Mouse (Mus musculus) lung, embryonic 14.5 days (tissue): ENCODE data around the gene Actn4. TPM values are rescaled to one million over a fixed set of nuclear protein-coding genes. Genes with fewer than 3 reads are reported as not detected.
A peak's percentile ranks its signal among the peaks of the same experiment; 100 is the strongest.

ENCODE experiments used
- ATAC-seq: fragments of 200-750 bp; cut with Nextera tagmentation; 2 replicates; pipeline ENCODE4 v1.8.0; 2017; ENCODE audit warnings: mild to moderate bottlenecking, moderate TSS enrichment, moderate library complexity; ENCODE audit not compliant: insufficient read depth
- DNase-seq: peaks from one replicate; pipeline ENCODE4 v3.0.0-alpha.2; 2015
- H3K27ac ChIP-seq: fragments of 300-500 bp; sonication (generic); 2 replicates; pipeline ENCODE4 v1.5.1; 2014; ENCODE audit warnings: low read depth, mild to moderate bottlenecking, moderate library complexity
- H3K27me3 ChIP-seq: fragments of 300-500 bp; sonication (generic); 2 replicates; pipeline ENCODE4 v1.6.1; 2014; ENCODE audit warnings: low read length, control low read depth; ENCODE audit not compliant: insufficient read depth
- H3K36me3 ChIP-seq: fragments of 300-500 bp; sonication (generic); 2 replicates; pipeline ENCODE4 v1.6.1; 2014; ENCODE audit warnings: control low read depth; ENCODE audit not compliant: insufficient read depth
- H3K4me1 ChIP-seq: fragments of 300-500 bp; sonication (generic); 2 replicates; pipeline ENCODE4 v1.6.1; 2014; ENCODE audit warnings: antibody characterized with exemption, control low read depth; ENCODE audit not compliant: insufficient read depth
- H3K4me2 ChIP-seq: fragments of 300-500 bp; sonication (generic); 2 replicates; pipeline ENCODE4 v1.6.1; 2014; ENCODE audit warnings: mild to moderate bottlenecking
- H3K4me3 ChIP-seq: fragments of 300-500 bp; sonication (generic); 2 replicates; pipeline ENCODE4 v1.5.1; 2014; ENCODE audit warnings: low read depth, low read length
- H3K9ac ChIP-seq: fragments of 300-500 bp; sonication (generic); 2 replicates; pipeline ENCODE4 v1.6.1; 2014
- H3K9me3 ChIP-seq: fragments of 300-500 bp; sonication (generic); 2 replicates; pipeline ENCODE4 v1.6.1; 2016; ENCODE audit warnings: low read depth, low read length, control low read depth
- CTCF ChIP-seq: IDR thresholded peaks from 2 replicates; pipeline ENCODE4 v1.5.1; 2016; ENCODE audit warnings: antibody characterized with exemption, low read depth
- WGBS: fragments of 180-500 bp; shearing (Covaris S2); extraction: QIAGEN DNeasy Blood & Tissue Kit; methylation state at CpG from one replicate; pipeline ENCODE4 v1.1.7; 2014; 5-methylcytosine and 5-hydroxymethylcytosine counted together
- polyA plus RNA-seq: library from polyadenylated mRNA; unstranded; fragments of >200 nt; fragmentation: Nextera tagmentation; extraction: Ambion mirVana; gene quantifications from 2 replicates; pipeline ENCODE4 v1.2.1, GENCODE M21; 2014

The Actn4 gene
- polyA plus RNA-seq, 1 experiment from 2014 or later, result 270 TPM

GRCm38 (mm10) chr7:28931695-28932039 is 30.5 kb downstream of the Actn4 start:
- no peaks in the 10 kb centered on the region for H3K9me3 ChIP-seq
- TF ChIP-seq CTCF, result no peak
- no peak overlapping the region for H3K9ac ChIP-seq
- 61% methylated on average over 4 of the region's 4 CpGs for WGBS
- H3K4me3 ChIP-seq, result no peak overlapping the region
- 0 out of 2 replicates have a peak, but pooled peaks cover 9% of the 10 kb centered on the region for H3K36me3 ChIP-seq
- H3K4me2 ChIP-seq, result no peak overlapping the region
- ATAC-seq (peak; percentile 9; the same call in 1 of the 2 replicates), DNase-seq (no peak)
- H3K4me1 ChIP-seq, result peaks cover 19% of the 10 kb centered on the region
- H3K27ac ChIP-seq, result 0 out of 2 replicates have a peak overlapping the region, but pooled peaks have one; percentile 21
- no peaks in the 10 kb centered on the region for H3K27me3 ChIP-seq

- 61% methylated on average over 7 of the region's 7 CpGs for WGBS
- Histone ChIP-seq H3K4me2 (no peak overlapping the region), H3K9ac (no peak overlapping the region), H3K4me3 (no peak overlapping the region), H3K9me3 (no peaks in the 10 kb centered on the region), H3K4me1 (peaks cover 16% of the 10 kb centered on the region), H3K27ac (peak overlapping the region; percentile 22; the same call in 1 of the 2 replicates), H3K27me3 (no peaks in the 10 kb centered on the region), H3K36me3 (0 out of 2 replicates have a peak, but pooled peaks cover 9% of the 10 kb centered on the region)
- ATAC-seq, result peak; percentile 39
- peak; percentile 42 for DNase-seq
- no peak for TF ChIP-seq CTCF
These were observed 31.0 kb downstream of the Actn4 start for GRCm38 (mm10) chr7:28931032-28931694.

DNA sequence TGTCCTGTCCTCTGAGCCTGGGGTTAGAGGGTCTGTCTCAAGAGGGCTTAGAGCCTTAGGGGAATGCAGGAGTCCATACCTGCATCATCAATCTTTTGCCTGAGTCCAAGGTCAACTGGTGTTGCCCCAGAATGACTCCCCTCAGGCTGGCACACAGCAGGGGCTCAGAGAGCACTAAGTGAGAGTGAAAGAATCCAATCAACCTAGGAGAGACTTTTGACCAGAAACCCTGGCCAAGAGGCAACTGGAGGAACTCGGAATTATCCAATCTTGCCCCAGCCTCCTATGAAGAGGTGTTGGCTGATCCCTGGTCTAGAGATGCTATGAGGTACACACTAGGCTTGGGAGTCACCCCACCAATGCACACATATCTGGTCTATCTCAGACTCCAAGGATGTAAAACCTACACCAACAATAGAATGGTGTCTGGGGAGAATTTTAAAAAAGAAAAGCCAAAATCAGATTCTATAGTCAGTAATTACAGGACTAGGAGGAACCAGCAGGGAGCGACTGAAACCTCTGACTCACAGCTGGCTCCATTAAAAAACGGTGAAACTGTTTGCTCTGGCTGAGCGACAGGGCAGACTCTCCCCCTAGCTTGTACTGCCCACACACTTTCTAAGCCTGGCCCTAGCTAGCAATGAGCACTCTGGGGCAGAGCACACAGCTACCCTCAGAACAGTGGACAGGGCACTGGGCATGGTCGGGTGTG is 31.7 kb downstream of the Actn4 start:
- H3K36me3 ChIP-seq, result 0 out of 2 replicates have a peak, but pooled peaks cover 9% of the 10 kb centered on the region
- 38% methylated on average over 5 of the region's 5 CpGs for WGBS
- H3K27ac ChIP-seq, result peak overlapping the region; percentile 51; the same call in 1 of the 2 replicates
- H3K9me3 ChIP-seq, result no peaks in the 10 kb centered on the region
- H3K4me1 ChIP-seq, result peaks cover 22% of the 10 kb centered on the region
- H3K27me3 ChIP-seq, result no peaks in the 10 kb centered on the region
- H3K4me2 ChIP-seq, result no peak overlapping the region
- no peak overlapping the region for H3K4me3 ChIP-seq
- no peak; the same call in 1 of the 2 replicates for ATAC-seq
- no peak overlapping the region for H3K9ac ChIP-seq
- no peak for DNase-seq
- no peak for TF ChIP-seq CTCF

GRCm38 (mm10) chr7:28929381-28929780 is 32.8 kb downstream of the Actn4 start:
- Histone ChIP-seq H3K9ac (no peak overlapping the region), H3K27me3 (no peaks in the 10 kb centered on the region), H3K4me1 (peaks cover 33% of the 10 kb centered on the region), H3K4me3 (no peak overlapping the region), H3K27ac (peak overlapping the region; percentile 63), H3K9me3 (no peaks in the 10 kb centered on the region), H3K36me3 (0 out of 2 replicates have a peak, but pooled peaks cover 7% of the 10 kb centered on the region), H3K4me2 (no peak overlapping the region)
- ATAC-seq (no peak), DNase-seq (peak; percentile 84)
- TF ChIP-seq CTCF, result no peak
- 28% methylated on average over 3 of the region's 3 CpGs for WGBS

GRCm38 (mm10) chr7:28926172-28926571 is 36.0 kb downstream of the Actn4 start:
- WGBS, result 43% methylated on average over 2 of the region's 2 CpGs
- H3K4me2 ChIP-seq, result no peak overlapping the region
- no peak for ATAC-seq

GRCm38 (mm10) chr7:28925317-28925716 is 36.8 kb downstream of the Actn4 start:
- H3K4me3 ChIP-seq, result no peak overlapping the region
- peaks cover 10% of the 10 kb centered on the region; the same call in 1 of the 2 replicates for H3K36me3 ChIP-seq
- TF ChIP-seq CTCF, result no peak
- peaks cover 39% of the 10 kb centered on the region for H3K4me1 ChIP-seq
- H3K4me2 ChIP-seq, result 0 out of 2 replicates have a peak overlapping the region, but pooled peaks have one; percentile 13
- no peaks in the 10 kb centered on the region for H3K27me3 ChIP-seq
- peak overlapping the region; percentile 5; the same call in 1 of the 2 replicates for H3K9ac ChIP-seq
- peak; percentile 78 for ATAC-seq
- DNase-seq, result peak; percentile 77
- no peaks in the 10 kb centered on the region for H3K9me3 ChIP-seq
- 15% methylated on average over 9 of the region's 9 CpGs for WGBS
- H3K27ac ChIP-seq, result peak overlapping the region; percentile 92

More at GRCm38 (mm10) chr7:28926172-28926571, 36.0 kb downstream of the Actn4 start:
- no peak overlapping the region for H3K4me3 ChIP-seq
- no peak overlapping the region for H3K9ac ChIP-seq
- peak overlapping the region; percentile 92 for H3K27ac ChIP-seq
- H3K9me3 ChIP-seq, result no peaks in the 10 kb centered on the region
- 0 out of 2 replicates have a peak, but pooled peaks cover 10% of the 10 kb centered on the region for H3K36me3 ChIP-seq
- no peak for TF ChIP-seq CTCF
- DNase-seq, result peak; percentile 38
- H3K27me3 ChIP-seq, result no peaks in the 10 kb centered on the region
- H3K4me1 ChIP-seq, result peaks cover 42% of the 10 kb centered on the region

DNA sequence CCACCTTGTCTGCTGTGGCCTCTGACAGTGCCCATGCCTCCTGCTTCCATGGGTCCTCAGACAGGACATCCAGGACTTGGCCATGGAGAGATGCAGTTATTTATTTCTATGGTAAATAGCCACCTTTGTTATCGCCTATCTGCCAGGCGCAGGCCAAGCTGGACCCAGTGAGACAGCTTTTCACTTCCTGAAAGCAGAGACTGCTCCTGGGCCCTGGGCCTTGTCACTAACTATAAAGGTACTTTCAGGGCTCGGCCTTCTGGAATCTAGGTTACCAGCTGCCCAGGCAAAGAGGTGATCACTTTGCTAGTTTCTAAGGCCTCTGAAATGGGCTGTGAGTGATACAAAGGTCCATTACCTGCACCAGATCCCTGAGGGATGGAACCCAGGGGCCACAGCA is 37.3 kb downstream of the Actn4 start:
- H3K9me3 ChIP-seq, result no peaks in the 10 kb centered on the region
- no peak overlapping the region for H3K4me3 ChIP-seq
- no peaks in the 10 kb centered on the region for H3K27me3 ChIP-seq
- DNase-seq (no peak), ATAC-seq (no peak)
- 73% methylated on average over 3 of the region's 3 CpGs for WGBS
- peak overlapping the region; percentile 5 for H3K9ac ChIP-seq
- H3K27ac ChIP-seq, result peak overlapping the region; percentile 92
- peaks cover 10% of the 10 kb centered on the region; the same call in 1 of the 2 replicates for H3K36me3 ChIP-seq
- TF ChIP-seq CTCF, result no peak
- H3K4me1 ChIP-seq, result peaks cover 44% of the 10 kb centered on the region
- H3K4me2 ChIP-seq, result 0 out of 2 replicates have a peak overlapping the region, but pooled peaks have one; percentile 13
